Mouse (Mus musculus): ENCODE results near the gene Golga7b.

DNA sequence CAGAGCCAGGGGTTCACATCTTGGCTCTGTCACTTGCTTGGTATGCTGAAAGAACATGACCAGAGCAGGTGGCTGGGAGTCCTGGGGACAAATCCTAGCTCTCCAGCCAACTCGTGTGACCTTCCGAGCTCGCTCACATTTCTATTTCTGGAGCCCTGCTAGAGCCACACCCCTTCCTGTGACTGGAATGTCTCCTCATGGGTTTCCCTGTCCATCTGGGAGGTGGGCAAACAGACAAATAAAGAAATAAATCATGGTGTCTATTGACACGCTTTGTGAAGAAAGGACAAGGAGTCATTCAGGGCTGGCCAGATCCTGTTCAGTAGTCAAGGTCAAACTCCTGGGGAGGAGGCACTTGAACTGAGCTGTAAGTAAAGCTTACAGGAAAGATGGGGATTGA lies 41.0 kb downstream of the Golga7b start:
- TF ChIP-seq POLR2A (IDR thresholded peaks at IDR 0.05; ENCODE audit: borderline replicate concordance, control insufficient read depth, low read depth, low read length) (no peak), CTCF (IDR thresholded peaks at IDR 0.05; ENCODE audit: control insufficient read depth, insufficient read depth, low read length) (no peak)

Data from bone marrow, adult 2 months (tissue).